Mouse (Mus musculus) forebrain, postnatal 0 days (tissue): Measurements from ENCODE around the gene Etv2. TPM values are rescaled to one million over a fixed set of nuclear protein-coding genes. Genes with fewer than 3 reads are reported as not detected.

Source experiments
- ATAC-seq: fragments of 200-750 bp; cut with Nextera tagmentation; 2 replicates; pipeline ENCODE4 v1.8.0; 2017; ENCODE audit warnings: mild to moderate bottlenecking, moderate library complexity
- DNase-seq: peaks from one replicate; pipeline ENCODE4 v3.0.0-alpha.2; 2015
- H3K27ac ChIP-seq: fragments of 300-500 bp; sonication (generic); 2 replicates; pipeline ENCODE4 v1.5.1; 2014; ENCODE audit warnings: low read depth, mild to moderate bottlenecking, antibody characterized with exemption, low read length, moderate library complexity, mixed read lengths
- H3K27me3 ChIP-seq: fragments of 300-500 bp; sonication (generic); 2 replicates; pipeline ENCODE4 v1.6.1; 2014; ENCODE audit warnings: mild to moderate bottlenecking, low read length, mixed read lengths; ENCODE audit not compliant: insufficient read depth
- H3K36me3 ChIP-seq: fragments of 300-500 bp; sonication (generic); 2 replicates; pipeline ENCODE4 v1.6.1; 2014; ENCODE audit warnings: mild to moderate bottlenecking, moderate library complexity; ENCODE audit not compliant: insufficient read depth
- H3K4me1 ChIP-seq: fragments of 300-500 bp; sonication (generic); 2 replicates; pipeline ENCODE4 v1.6.1; 2014; ENCODE audit warnings: antibody characterized with exemption; ENCODE audit not compliant: insufficient read depth
- H3K4me2 ChIP-seq: fragments of 300-500 bp; sonication (generic); 2 replicates; pipeline ENCODE4 v1.6.1; 2014; ENCODE audit warnings: low read depth, mild to moderate bottlenecking, moderate library complexity
- H3K4me3 ChIP-seq: fragments of 300-500 bp; sonication (generic); 2 replicates; pipeline ENCODE4 v1.5.1; 2014; ENCODE audit warnings: low read depth, low read length, mixed read lengths
- H3K9ac ChIP-seq: fragments of 300-500 bp; sonication (generic); 2 replicates; pipeline ENCODE4 v1.6.1; 2014; ENCODE audit warnings: mild to moderate bottlenecking
- H3K9me3 ChIP-seq: fragments of 300-500 bp; sonication (generic); 2 replicates; pipeline ENCODE4 v1.6.1; 2016; ENCODE audit warnings: low read length
- CTCF ChIP-seq: sonication (generic); IDR thresholded peaks from 2 replicates; pipeline ENCODE4 v1.5.1; 2016; ENCODE audit warnings: antibody characterized with exemption, control low read depth, low read depth
- WGBS: fragments of 180-500 bp; shearing (Covaris S2); extraction: QIAGEN DNeasy Blood & Tissue Kit; methylation state at CpG from one replicate; pipeline ENCODE4 v1.1.7; 2014; 5-methylcytosine and 5-hydroxymethylcytosine counted together
- microRNA-seq, 2 experiments: library from miRNA; unstranded; fragments of <30 nt; microRNA quantifications; one replicate each; pipeline ENCODE4; 2016
- polyA plus RNA-seq: library from polyadenylated mRNA; unstranded; fragments of >200 nt; fragmentation: Nextera tagmentation; extraction: Ambion mirVana; gene quantifications from 2 replicates; pipeline ENCODE4 v1.2.1, GENCODE M21; 2015
- total RNA-seq: library from RNA; depleted of rRNA; stranded (reverse); fragments of >200 nt; gene quantifications from 2 replicates; pipeline ENCODE4 v1.2.3, GENCODE M21; 2014; rRNA removed

The Etv2 gene
- total and polyA plus RNA-seq, 2 experiments from 2014 or later = not detected

DNA sequence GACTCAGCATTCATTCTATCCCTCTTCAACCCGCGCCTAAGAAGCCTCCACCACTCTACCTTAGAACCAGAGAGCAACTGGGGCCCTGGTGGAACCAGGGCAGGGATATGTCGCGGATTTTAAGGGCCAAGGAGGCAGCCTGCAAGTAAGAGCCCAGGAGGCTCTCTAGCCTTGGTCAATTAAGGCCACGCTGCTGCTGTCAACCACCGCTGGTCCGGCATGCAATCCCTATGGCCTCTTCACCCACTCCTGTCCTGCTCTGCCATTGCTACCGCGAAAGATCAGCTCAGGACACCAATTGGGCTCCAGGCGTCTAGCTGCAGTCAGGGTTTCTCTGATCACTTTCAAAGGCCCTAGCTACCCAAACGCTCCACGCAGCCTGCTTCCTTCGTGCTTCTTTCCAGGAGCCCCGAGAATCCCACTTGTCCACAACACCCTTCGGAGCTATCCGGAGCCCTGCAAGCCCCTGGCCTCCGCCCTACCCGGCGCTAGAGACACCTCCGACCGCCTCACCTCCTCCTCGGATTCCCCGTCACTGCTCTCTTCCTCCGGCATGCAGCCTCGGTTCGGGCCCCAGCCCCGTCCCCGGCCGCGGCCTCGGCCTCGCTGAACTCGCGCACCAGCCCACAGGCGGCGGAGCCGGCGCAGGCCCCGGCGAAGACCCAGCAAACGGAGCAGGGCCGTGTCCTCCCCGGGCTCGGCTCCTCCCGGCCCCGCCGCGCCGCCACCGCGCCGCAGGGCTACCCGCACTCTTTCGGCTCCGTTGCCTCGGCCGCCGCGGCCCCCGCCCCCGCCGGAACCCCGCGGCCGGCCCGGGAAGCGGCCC is 47.6 kb downstream of the Etv2 start:
- Histone ChIP-seq H3K4me3 (peak overlapping the region; percentile 97), H3K9me3 (no peaks in the 10 kb centered on the region), H3K27me3 (no peaks in the 10 kb centered on the region), H3K4me1 (peaks cover 8% of the 10 kb centered on the region), H3K27ac (peak overlapping the region; percentile 97), H3K36me3 (peaks cover 34% of the 10 kb centered on the region), H3K4me2 (peak overlapping the region; percentile 81), H3K9ac (peak overlapping the region; percentile 93)
- 2% methylated on average over 56 of the region's 67 CpGs for WGBS
- peak; percentile 38 for ATAC-seq
- peak; percentile 36 for DNase-seq
- TF ChIP-seq CTCF = no peak

DNA sequence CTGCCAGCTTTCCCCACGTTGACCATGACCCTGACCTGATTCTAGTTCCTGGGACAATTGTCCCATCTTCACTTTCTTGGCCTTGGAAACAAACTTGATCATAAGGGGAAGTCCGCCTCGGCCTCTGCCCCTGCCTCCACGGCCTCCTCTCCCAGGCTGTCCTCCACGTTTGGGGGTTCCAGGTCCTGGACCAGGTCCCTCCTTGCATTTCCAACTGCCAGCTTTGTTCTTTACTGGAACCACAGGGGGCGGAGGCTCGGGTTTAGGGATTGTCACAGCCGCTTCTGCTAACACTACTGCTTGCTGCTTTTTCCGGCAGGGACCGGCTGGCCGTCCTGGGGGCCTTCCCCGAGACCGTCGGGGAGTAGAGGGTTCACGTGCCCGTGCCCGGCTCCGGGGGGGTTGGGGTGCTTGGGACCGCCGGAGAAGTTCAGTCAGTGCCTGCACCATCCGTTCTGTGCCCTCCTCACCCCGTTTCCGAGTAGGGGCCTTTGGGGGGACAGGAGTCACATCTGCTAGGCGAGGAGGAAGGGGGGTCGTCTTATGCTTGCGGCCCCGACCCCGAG is 49.1 kb downstream of the Etv2 start:
- Histone ChIP-seq H3K4me2 (peak overlapping the region; percentile 81; the same call in 1 of the 2 replicates), H3K4me1 (peaks cover 8% of the 10 kb centered on the region), H3K9ac (no peak overlapping the region), H3K4me3 (no peak overlapping the region), H3K27me3 (no peaks in the 10 kb centered on the region), H3K27ac (no peak overlapping the region), H3K36me3 (peaks cover 49% of the 10 kb centered on the region), H3K9me3 (no peaks in the 10 kb centered on the region)
- ATAC-seq (no peak), DNase-seq (no peak)
- TF ChIP-seq CTCF = no peak
- 89% methylated on average over 28 of the region's 28 CpGs for WGBS

DNA sequence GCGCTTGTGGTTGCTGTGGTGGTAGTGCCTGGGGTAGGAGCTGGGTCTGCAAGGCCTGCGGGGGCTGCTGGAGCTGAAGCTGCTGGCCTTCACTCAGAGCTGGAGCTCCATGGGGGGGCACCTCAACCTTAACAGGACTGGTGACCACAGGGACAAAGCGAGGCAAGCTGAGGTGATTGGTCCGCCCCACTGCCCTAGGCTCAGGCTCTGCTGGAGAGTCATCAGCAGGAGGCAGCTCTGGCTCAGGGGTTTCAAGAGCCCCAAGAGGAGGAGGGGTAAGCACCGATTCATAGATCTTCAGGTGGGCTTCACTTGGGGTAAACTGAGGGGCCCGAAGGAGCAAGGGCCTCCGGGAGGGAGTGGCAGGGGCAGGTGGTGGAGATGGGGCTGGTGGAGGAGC is 50.5 kb downstream of the Etv2 start:
- WGBS = 97% methylated on average over 7 of the region's 7 CpGs
- Histone ChIP-seq H3K4me2 (no peak overlapping the region), H3K27me3 (no peaks in the 10 kb centered on the region), H3K4me1 (peaks cover 8% of the 10 kb centered on the region), H3K36me3 (peaks cover 61% of the 10 kb centered on the region), H3K27ac (no peak overlapping the region), H3K9me3 (no peaks in the 10 kb centered on the region), H3K4me3 (no peak overlapping the region), H3K9ac (no peak overlapping the region)
- TF ChIP-seq CTCF = no peak
- no peak for DNase-seq
- no peak for ATAC-seq

DNA sequence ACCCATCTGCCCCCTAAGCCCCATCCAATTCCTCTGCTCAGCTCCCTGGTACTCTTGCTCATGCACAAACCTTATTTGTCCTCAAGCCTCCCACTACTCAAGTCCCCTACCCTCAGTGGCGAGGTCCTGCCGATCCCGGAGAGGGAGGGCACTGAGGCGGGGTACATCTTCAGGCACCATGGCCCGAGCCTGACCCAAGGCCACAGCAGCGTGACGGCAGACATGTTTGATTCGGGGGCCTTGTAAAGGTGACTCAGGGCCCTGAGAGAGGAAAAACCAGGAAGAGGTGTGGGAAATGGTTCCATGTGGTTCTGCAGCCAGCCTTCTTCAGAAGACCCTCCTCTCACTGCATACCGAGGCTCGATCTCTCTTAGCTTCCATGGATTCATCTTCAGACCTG is 51.3 kb downstream of the Etv2 start:
- WGBS = 94% methylated on average over 10 of the region's 10 CpGs

More for the DNA sequence above, 51.3 kb downstream of the Etv2 start:
- Histone ChIP-seq H3K4me3 (no peak overlapping the region), H3K9me3 (no peaks in the 10 kb centered on the region), H3K4me2 (no peak overlapping the region), H3K27ac (no peak overlapping the region), H3K27me3 (no peaks in the 10 kb centered on the region), H3K9ac (no peak overlapping the region), H3K4me1 (peaks cover 8% of the 10 kb centered on the region), H3K36me3 (peaks cover 69% of the 10 kb centered on the region)
- ATAC-seq = no peak
- DNase-seq = no peak
- no peak for TF ChIP-seq CTCF

Small RNA genes lying within 50 kb of the gene (microRNA-seq; reads per million reads assigned to microRNA genes)
- gene Mir3569 = 0.24 to 0.39 reads per million in 2 experiments

Other genes starting within 250 kb of the Etv2 start
Only the 30 nearest of the 33 such genes appear.
- 1.1 TPM in 1 of 2 replicates, not detected in the other for gene Hcst, start 216.0 kb downstream of the Etv2 start, total RNA-seq
- gene Hcst, start 216.0 kb downstream of the Etv2 start, polyA plus RNA-seq = 0.41 and 0.87 TPM in 2 replicates
- 1.6 and 3.4 TPM in 2 replicates for gene Nfkbid, start 214.1 kb downstream of the Etv2 start, total RNA-seq
- 1.1 and 1.7 TPM in 2 replicates for gene Nfkbid, start 214.1 kb downstream of the Etv2 start, polyA plus RNA-seq
- 705 and 834 TPM in 2 replicates for gene Aplp1, start 190.3 kb downstream of the Etv2 start, total RNA-seq
- gene Aplp1, start 190.3 kb downstream of the Etv2 start, polyA plus RNA-seq = 863 and 867 TPM in 2 replicates
- gene Kirrel2, start 178.2 kb downstream of the Etv2 start, total RNA-seq = 0.46 and 2.1 TPM in 2 replicates
- gene Kirrel2, start 178.2 kb downstream of the Etv2 start, polyA plus RNA-seq = 0.07 and 0.11 TPM in 2 replicates
- gene Nphs1, start 177.5 kb downstream of the Etv2 start, total RNA-seq = 0.08 TPM in 1 of 2 replicates, not detected in the other
- 0.06 and 0.09 TPM in 2 replicates for gene Nphs1, start 177.5 kb downstream of the Etv2 start, polyA plus RNA-seq
- not detected in 2 replicates for gene Prodh2, start 142.2 kb downstream of the Etv2 start, total RNA-seq
- gene Prodh2, start 142.2 kb downstream of the Etv2 start, polyA plus RNA-seq = not detected in 2 replicates
- 52.4 and 58.5 TPM in 2 replicates for gene Arhgap33, start 100.8 kb downstream of the Etv2 start, total RNA-seq
- 128 and 145 TPM in 2 replicates for gene Arhgap33, start 100.8 kb downstream of the Etv2 start, polyA plus RNA-seq
- gene Hspb6, start 83.7 kb downstream of the Etv2 start, total RNA-seq = 2.9 and 4.1 TPM in 2 replicates
- 12.7 and 14.0 TPM in 2 replicates for gene Hspb6, start 83.7 kb downstream of the Etv2 start, polyA plus RNA-seq
- gene Proser3, start 83.6 kb downstream of the Etv2 start, total RNA-seq = 9.0 and 14.8 TPM in 2 replicates
- 2.2 and 3.8 TPM in 2 replicates for gene Proser3, start 83.6 kb downstream of the Etv2 start, polyA plus RNA-seq
- 16.0 and 19.2 TPM in 2 replicates for gene Lin37, start 76.0 kb downstream of the Etv2 start, total RNA-seq
- gene Lin37, start 76.0 kb downstream of the Etv2 start, polyA plus RNA-seq = 49.5 and 53.0 TPM in 2 replicates
- gene U2af1l4, start 72.6 kb downstream of the Etv2 start, total RNA-seq = 48.8 and 74.3 TPM in 2 replicates
- gene U2af1l4, start 72.6 kb downstream of the Etv2 start, polyA plus RNA-seq = 117 and 129 TPM in 2 replicates
- 5.5 and 9.9 TPM in 2 replicates for gene Gm49396, start 72.5 kb downstream of the Etv2 start, total RNA-seq
- 3.4 and 5.3 TPM in 2 replicates for gene Gm49396, start 72.5 kb downstream of the Etv2 start, polyA plus RNA-seq
- 70.9 and 90.7 TPM in 2 replicates for gene Psenen, start 72.2 kb downstream of the Etv2 start, total RNA-seq
- gene Psenen, start 72.2 kb downstream of the Etv2 start, polyA plus RNA-seq = 141 and 161 TPM in 2 replicates
- gene Igflr1, start 70.4 kb downstream of the Etv2 start, total RNA-seq = 1.2 TPM in 1 of 2 replicates, not detected in the other
- gene Igflr1, start 70.4 kb downstream of the Etv2 start, polyA plus RNA-seq = 2.3 and 3.2 TPM in 2 replicates
- 31.2 and 31.5 TPM in 2 replicates for gene Kmt2b, start 47.1 kb downstream of the Etv2 start, total RNA-seq
- 3.8 and 5.2 TPM in 2 replicates for gene Kmt2b, start 47.1 kb downstream of the Etv2 start, polyA plus RNA-seq
- not detected in 2 replicates for gene Zbtb32, start 36.9 kb downstream of the Etv2 start, total RNA-seq
- gene Zbtb32, start 36.9 kb downstream of the Etv2 start, polyA plus RNA-seq = 0.08 and 0.17 TPM in 2 replicates
- gene Upk1a, start 23.0 kb downstream of the Etv2 start, total RNA-seq = 0.29 and 0.38 TPM in 2 replicates
- gene Upk1a, start 23.0 kb downstream of the Etv2 start, polyA plus RNA-seq = 0.42 and 0.62 TPM in 2 replicates
- 292 and 602 TPM in 2 replicates for gene Cox6b1, start 9.7 kb downstream of the Etv2 start, total RNA-seq
- 1,225 and 1,355 TPM in 2 replicates for gene Cox6b1, start 9.7 kb downstream of the Etv2 start, polyA plus RNA-seq
- 150 and 156 TPM in 2 replicates for gene Rbm42, start 14.5 kb upstream of the Etv2 start, total RNA-seq
- gene Rbm42, start 14.5 kb upstream of the Etv2 start, polyA plus RNA-seq = 148 and 160 TPM in 2 replicates
- gene Haus5, start 29.1 kb upstream of the Etv2 start, total RNA-seq = 16.3 and 18.5 TPM in 2 replicates
- 17.7 and 18.3 TPM in 2 replicates for gene Haus5, start 29.1 kb upstream of the Etv2 start, polyA plus RNA-seq
- gene Pmis2, start 35.8 kb upstream of the Etv2 start, total RNA-seq = not detected in 2 replicates
- not detected in 2 replicates for gene Pmis2, start 35.8 kb upstream of the Etv2 start, polyA plus RNA-seq
- gene 2200002J24Rik, start 63.1 kb upstream of the Etv2 start, total RNA-seq = not detected in 2 replicates
- not detected in 2 replicates for gene 2200002J24Rik, start 63.1 kb upstream of the Etv2 start, polyA plus RNA-seq
- 1.2 and 2.0 TPM in 2 replicates for gene Atp4a, start 76.4 kb upstream of the Etv2 start, total RNA-seq
- gene Atp4a, start 76.4 kb upstream of the Etv2 start, polyA plus RNA-seq = 2.8 and 4.7 TPM in 2 replicates
- 173 TPM in 2 replicates for gene Tmem147, start 93.7 kb upstream of the Etv2 start, total RNA-seq
- gene Tmem147, start 93.7 kb upstream of the Etv2 start, polyA plus RNA-seq = 290 and 328 TPM in 2 replicates
- not detected in 2 replicates for gene Gapdhs, start 107.8 kb upstream of the Etv2 start, total RNA-seq
- gene Gapdhs, start 107.8 kb upstream of the Etv2 start, polyA plus RNA-seq = 0.15 and 0.65 TPM in 2 replicates
- 2.8 and 4.6 TPM in 2 replicates for gene Sbsn, start 115.6 kb upstream of the Etv2 start, total RNA-seq
- gene Sbsn, start 115.6 kb upstream of the Etv2 start, polyA plus RNA-seq = 2.3 and 3.5 TPM in 2 replicates
- gene Dmkn, start 127.9 kb upstream of the Etv2 start, total RNA-seq = 2.2 and 5.2 TPM in 2 replicates
- gene Dmkn, start 127.9 kb upstream of the Etv2 start, polyA plus RNA-seq = 7.2 and 7.4 TPM in 2 replicates
- gene Krtdap, start 152.0 kb upstream of the Etv2 start, total RNA-seq = not detected in 2 replicates
- 1.4 and 1.5 TPM in 2 replicates for gene Krtdap, start 152.0 kb upstream of the Etv2 start, polyA plus RNA-seq
- gene Ffar2, start 187.9 kb upstream of the Etv2 start, total RNA-seq = not detected in 2 replicates
- 0.07 TPM in 1 of 2 replicates, not detected in the other for gene Ffar2, start 187.9 kb upstream of the Etv2 start, polyA plus RNA-seq
- gene Ffar3, start 220.3 kb upstream of the Etv2 start, total RNA-seq = not detected in 2 replicates
- 0.09 TPM in 1 of 2 replicates, not detected in the other for gene Ffar3, start 220.3 kb upstream of the Etv2 start, polyA plus RNA-seq